Mouse (Mus musculus) cerebellum, adult 9-11 months (tissue): ENCODE measurements at regions not wholly inside any gene's neighbourhood (a gene's known extent, or its start where the extent isn't known, plus 50 kb on each side); places are given as distances from the start of the nearest gene placed in this dataset.
"Not testable (repeated sequence)": the region's sequence is repeated elsewhere in the genome, so short reads cannot be mapped to it uniquely, and the experiment has no call there.

Experiments used
- DNase-seq: peaks from one replicate; pipeline ENCODE4 v3.0.0; 2022

GRCm38 (mm10) chr8:126877039-126877365, 68.6 kb downstream of the Tomm20 start:
- DNase-seq, result no peak

- no peak for DNase-seq
These were observed 69.2 kb downstream of the Tomm20 start for GRCm38 (mm10) chr8:126876300-126877038.

DNA sequence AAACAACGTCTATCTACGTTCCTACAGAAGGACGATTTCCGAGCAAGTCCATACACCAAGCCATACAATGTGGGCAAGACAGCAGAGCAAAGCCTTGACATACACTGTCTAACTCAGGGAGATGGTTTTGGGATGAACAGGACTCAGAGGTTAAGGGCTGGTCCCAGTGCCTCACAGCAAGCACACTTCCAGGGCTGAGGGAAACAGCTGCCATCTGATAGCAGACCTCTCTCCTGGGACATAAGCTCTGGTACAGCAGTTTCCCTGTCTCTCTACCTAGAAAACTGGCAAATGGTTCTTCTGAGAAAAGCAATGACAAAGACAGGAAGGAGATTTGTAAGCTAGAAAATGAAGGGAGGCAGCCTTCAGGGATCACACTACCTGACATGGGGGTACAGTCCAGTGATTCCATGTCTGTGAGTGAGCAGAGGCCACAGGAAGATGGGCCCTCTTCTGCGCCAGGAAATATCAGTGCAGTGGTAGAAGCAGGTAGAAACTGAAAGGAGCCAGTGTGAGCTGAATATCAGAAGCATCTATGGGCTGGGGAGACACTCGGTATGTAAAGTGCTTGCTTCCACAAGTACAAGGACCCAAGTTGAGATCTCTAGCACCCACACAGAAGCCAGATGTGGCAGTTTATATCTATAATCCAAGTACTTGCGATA, 70.0 kb downstream of the Tomm20 start:
- no peak for DNase-seq

- DNase-seq, result no peak
These were observed 70.8 kb downstream of the Tomm20 start for GRCm38 (mm10) chr8:126874846-126875245.

DNA sequence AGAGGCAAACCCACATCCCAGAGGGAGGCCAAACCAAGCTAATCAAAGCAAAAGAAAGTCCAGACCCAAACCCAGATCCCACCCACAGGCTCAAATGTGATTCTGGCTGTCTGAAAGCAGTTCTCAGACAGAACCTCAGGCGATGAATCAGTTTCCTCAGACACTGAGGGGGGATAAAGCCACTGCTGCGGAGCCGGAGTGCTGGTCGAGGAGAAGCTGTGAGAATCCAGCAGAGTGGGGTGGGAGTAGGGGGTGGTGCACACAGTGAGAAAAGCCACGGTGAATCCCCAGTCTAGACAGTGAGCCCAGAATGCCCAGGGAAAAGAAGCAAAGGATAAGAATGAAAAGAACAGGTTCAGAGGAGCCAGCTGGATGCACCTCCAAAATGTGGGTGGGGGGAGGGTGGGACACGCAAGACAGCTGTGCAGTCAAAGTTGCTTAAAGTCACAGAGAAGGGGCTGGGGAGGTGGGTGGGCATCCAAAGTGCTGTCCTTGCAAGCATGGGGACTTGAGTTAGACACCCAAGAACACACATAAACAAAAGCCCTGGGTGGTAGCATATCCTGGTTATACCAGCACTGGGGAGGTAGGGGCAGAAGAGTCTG, 71.4 kb downstream of the Tomm20 start:
- no peak for DNase-seq

DNA sequence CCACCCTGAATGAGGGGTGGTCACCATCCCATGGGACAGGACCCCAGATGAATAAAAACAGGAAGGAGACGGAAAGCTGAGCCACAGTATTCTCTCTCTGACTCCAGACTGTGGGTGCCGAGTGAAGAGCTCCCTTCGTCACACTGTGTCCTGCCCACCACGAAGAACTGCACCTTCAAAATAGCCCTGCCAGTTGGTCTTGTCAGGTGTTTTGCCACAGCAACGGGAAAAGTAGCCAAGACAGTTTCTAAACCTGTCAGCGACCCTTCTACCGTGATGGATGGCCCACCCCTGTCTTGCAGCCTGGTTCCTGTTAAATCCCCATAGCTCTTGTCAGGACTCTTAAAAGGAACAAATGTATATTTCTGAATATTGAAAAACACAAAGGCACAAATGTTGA, 72.3 kb downstream of the Tomm20 start:
- DNase-seq, result no peak

DNA sequence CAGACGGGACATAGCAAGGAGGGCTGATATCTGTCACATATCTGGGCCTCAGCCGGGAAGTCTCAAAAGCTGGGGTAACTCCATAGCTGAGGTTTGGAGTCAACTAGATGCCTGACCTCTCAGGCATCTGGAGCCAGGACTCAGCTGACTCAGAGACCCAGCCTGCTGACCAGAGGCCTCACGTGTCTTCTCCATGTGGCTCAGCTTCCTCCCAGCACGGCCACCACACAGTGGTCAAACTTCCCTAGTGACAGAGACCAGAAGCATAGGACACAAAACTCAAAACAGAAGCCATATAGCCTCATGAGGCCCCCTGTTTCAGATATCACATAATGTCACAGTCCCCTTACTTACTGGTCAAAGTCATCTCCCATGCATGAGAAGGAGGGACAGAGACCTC, 73.1 kb downstream of the Tomm20 start:
- no peak for DNase-seq

GRCm38 (mm10) chr8:126872133-126872532, 73.5 kb downstream of the Tomm20 start:
- no peak for DNase-seq

GRCm38 (mm10) chr8:126869464-126869850, 76.2 kb downstream of the Tomm20 start:
- DNase-seq, result no peak

GRCm38 (mm10) chr8:126868831-126869463, 76.7 kb downstream of the Tomm20 start:
- no peak for DNase-seq

- no peak for DNase-seq
These were observed 78.3 kb downstream of the Tomm20 start for GRCm38 (mm10) chr8:126867121-126867988.

DNA sequence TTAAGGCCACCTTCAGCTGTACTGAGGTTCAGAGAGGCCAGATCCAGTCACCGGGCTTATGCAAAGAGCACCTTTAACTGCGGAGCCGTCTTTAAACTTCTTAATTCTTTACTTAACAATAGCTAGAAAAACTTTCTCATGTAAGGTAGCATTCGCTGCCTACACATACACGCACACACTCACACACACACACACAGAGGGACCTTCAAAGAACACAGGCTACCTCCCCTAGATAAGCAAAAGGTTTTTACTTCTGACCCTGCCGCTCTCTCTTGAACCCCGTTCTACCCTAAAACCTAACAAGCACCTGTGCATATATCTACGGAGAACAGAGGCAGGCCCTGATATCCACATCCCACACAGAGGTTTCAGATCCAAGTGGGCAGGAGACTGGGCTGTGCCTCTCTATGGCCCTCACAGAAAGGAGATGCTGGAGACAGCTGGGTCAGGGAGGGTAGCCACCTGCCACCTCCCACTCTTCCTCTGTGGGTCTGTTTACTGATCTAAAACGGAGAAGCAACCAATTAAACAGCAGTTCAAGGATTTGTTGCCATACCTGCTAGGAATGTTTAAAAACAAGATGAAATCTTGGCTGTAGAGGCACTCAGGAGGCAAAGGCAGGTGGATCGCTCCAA, 81.2 kb downstream of the Tomm20 start:
- DNase-seq, result no peak

DNA sequence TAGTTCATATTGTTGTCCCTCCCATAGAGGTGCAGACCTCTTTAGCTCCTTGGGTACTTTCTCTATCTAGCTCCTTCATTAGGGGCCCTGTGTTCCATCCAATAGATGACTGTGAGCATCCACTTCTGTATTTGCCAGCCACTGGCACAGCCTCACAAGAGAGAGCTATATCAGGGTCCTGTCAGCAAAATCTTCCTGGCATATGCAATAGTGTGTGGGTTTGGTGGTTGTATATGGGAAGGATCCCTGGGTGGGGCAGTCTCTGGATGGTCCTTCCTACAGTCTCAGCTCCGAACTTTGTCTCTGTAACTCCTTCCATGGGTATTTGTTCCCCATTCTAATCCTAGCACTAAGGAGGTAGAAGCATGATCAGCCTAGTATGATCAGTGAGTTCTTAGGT, 82.0 kb downstream of the Tomm20 start:
- not testable (repeated sequence) for DNase-seq

- no peak for DNase-seq
These were observed 83.9 kb downstream of the Tomm20 start for GRCm38 (mm10) chr8:126861754-126862153.

- DNase-seq, result no peak
These were observed 85.0 kb downstream of the Tomm20 start for GRCm38 (mm10) chr8:126860630-126861029.

- DNase-seq, result no peak
These were observed 85.8 kb downstream of the Tomm20 start for GRCm38 (mm10) chr8:126859706-126860424.

DNA sequence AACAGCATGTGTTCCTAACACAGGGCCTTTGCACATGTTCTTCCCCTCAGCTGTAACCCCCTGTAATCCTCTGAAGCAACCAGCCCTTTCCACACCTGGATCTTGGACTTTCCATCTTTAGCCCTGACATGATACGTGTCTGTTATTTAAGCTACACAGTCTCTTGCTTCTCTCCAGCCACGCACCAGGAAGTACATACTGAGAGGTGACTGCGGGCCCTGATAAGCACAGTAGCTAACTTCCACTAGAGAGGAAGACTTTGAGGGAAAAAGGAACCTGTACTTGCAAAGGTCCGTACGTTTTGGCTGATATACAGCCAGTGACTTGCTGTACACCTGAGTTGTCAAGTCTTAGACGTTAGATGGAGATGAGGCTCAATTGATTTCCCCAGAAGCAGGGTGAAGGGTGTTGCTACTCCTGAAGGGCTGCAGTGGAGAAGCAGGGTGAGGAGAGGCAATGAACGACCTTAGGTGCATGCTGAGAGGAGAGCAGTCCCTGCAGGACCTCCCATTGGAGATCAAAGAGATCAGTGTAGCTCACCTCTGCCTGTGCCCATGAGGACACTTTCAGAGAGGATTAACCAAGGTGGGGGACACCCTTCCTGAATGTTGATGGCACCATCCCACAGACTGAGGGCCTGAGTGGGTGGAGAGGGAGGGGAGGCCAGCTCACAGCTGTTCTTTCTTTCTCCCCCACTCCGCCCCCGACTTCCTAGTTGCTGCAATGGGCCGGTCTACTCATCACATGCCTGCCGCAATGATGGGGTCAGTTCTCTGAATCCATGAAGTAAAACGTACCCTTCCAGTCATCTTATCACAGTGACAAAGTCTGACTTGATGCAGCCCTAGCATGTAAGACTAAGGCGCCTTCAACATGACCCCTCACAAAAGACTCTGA, 88.1 kb downstream of the Tomm20 start:
- DNase-seq, result no peak

DNA sequence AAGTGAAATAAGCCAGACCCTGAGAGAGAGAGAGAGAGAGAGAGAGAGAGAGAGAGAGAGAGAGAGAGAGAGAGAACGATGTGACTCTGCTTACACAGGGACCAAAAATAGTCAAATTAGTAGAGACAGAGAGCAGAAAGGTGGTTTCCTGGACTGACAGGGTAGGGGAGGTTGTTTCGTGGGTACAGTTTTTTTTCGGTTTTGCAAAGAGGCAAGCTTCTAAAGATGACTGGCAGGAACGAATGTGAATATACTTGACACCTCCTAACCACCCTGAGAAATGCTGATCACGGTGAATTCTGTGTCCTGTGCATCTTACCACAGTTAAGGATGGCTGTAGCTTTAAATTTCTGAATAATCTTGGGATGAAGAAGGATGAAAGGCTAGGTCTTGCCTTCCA, 89.7 kb downstream of the Tomm20 start:
- no peak for DNase-seq

DNA sequence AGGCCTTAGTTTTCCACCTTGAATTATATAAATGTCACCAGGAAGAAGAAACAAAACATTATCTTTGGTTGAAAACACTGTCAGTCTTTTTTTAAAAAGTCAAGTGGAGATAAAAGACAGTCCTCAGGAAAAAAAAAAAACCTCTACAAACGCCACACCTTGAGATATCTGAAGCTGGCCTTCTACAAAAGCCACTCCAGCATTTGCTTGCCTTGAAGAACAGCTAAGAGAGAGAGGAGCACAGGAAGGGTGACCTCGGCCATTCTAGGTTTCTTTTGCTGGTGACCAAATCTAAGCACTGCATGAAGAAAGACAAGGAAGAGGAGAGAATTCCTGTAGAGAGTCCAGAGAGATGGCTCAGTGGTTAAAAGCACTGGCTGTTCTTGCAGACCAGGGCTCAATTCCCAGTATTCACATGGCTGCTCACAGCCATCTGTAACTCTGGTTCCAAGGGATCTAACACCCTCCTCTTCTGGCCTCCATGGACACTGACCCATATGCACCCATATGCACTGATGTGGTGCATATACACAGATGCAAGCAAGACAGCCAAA, 90.5 kb downstream of the Tomm20 start:
- DNase-seq, result no peak
